Mouse (Mus musculus): ENCODE data around the gene Tango6. TPM values are rescaled to one million over a fixed set of nuclear protein-coding genes. Genes with fewer than 3 reads are reported as not detected.
A peak's percentile ranks its signal among the peaks of the same experiment; 100 is the strongest.

Gene Tango6
- polyA plus RNA-seq, 1 experiment: 6.9 TPM

DNA sequence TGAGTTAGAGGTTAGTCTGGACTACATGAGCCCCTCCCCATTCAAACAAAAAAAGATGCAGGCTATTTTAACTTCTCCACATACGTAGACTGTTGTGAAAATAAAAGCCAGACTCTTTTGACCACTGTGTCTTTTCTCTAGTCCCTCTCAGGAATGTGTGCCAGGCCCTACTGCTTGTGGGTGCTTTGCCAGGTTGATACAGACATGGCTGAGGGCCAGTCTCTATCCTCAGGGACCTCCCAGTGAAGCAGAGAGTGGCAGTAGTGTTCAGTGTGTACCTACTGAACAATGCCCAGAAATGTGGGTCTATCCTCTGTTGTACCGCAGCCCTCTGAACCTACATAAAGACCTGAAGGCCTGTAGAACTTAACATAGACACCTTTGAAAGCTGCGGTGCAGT, 29.6 kb downstream of the Tango6 start:
- Histone ChIP-seq H3K4me3 (no peak overlapping the region), H3K27me3 (ENCODE audit: control insufficient read depth, insufficient read depth, insufficient read length) (no peaks in the 10 kb centered on the region), H3K4me2 (ENCODE audit: low read depth) (no peak overlapping the region), H3K36me3 (ENCODE audit: control insufficient read depth, insufficient read depth) (peaks cover 4% of the 10 kb centered on the region), H3K79me2 (ENCODE audit: control insufficient read depth, insufficient read depth) (no peaks in the 10 kb centered on the region), H3ac (ENCODE audit: control insufficient read depth, insufficient read length) (no peak overlapping the region)
- TF ChIP-seq POLR2A (IDR thresholded peaks at IDR 0.05; ENCODE audit: insufficient read length, low read depth) (no peak), CEBPB (IDR thresholded peaks at IDR 0.05; ENCODE audit: insufficient read depth, poor library complexity, severe bottlenecking) (no peak), MAX (IDR thresholded peaks at IDR 0.05; ENCODE audit: low read depth) (no peak), POLR2AphosphoS2 (IDR thresholded peaks at IDR 0.05; ENCODE audit: insufficient read length, low read depth) (no peak), MYOG (IDR thresholded peaks at IDR 0.05; ENCODE audit: control insufficient read depth in 1 of 3, insufficient read depth in 1 of 3, insufficient read length in 2 of 3, low read depth in 2 of 3) (no peak), SRF (IDR thresholded peaks at IDR 0.05; ENCODE audit: control insufficient read depth, insufficient read length, low read depth) (no peak), USF1 (IDR thresholded peaks at IDR 0.05; ENCODE audit: low read depth) (no peak), MYOD1 (IDR thresholded peaks at IDR 0.05; ENCODE audit: control insufficient read depth in 1 of 3, insufficient read length in 2 of 3, low read depth in 2 of 3) (no peak), E2F4 (IDR thresholded peaks at IDR 0.05; ENCODE audit: insufficient read depth) (no peak)

DNA sequence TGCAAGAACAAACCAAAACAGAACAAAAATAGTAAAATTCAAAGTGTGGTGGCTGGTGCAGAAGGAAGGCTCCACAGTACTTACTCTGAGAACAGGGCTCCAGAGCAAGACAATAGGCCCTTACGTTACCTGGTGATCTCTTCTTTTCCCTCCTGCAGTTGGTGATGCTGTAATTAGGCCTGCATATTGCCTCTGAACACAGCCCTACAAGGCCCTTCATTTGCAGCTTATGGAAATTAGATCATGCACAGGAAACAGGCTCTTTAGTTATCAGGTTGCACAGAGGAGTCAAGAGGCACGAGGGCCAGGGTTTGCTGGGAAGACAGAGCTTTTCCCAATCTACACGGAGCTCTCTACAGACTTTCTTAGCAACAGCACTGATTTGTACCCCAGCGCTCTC, 31.4 kb downstream of the Tango6 start:
- TF ChIP-seq REST (IDR thresholded peaks at IDR 0.05; ENCODE audit: insufficient read depth, insufficient read length) (no peak), USF1 (IDR thresholded peaks at IDR 0.05; ENCODE audit: low read depth) (no peak), CEBPB (IDR thresholded peaks at IDR 0.05; ENCODE audit: insufficient read depth, poor library complexity, severe bottlenecking) (no peak), MAX (IDR thresholded peaks at IDR 0.05; ENCODE audit: low read depth) (no peak), MYOG (IDR thresholded peaks at IDR 0.05; ENCODE audit: control insufficient read depth in 1 of 3, insufficient read depth in 1 of 3, insufficient read length in 2 of 3, low read depth in 2 of 3) (no peak), TCF12 (IDR thresholded peaks at IDR 0.05; ENCODE audit: insufficient read depth, poor library complexity, severe bottlenecking) (no peak), E2F4 (IDR thresholded peaks at IDR 0.05; ENCODE audit: insufficient read depth) (no peak), TCF3 (IDR thresholded peaks at IDR 0.05; ENCODE audit: insufficient read length, low read depth) (no peak), POLR2AphosphoS2 (IDR thresholded peaks at IDR 0.05; ENCODE audit: insufficient read length, low read depth) (no peak), POLR2A (IDR thresholded peaks at IDR 0.05; ENCODE audit: insufficient read length, low read depth) (no peak), MYOD1 (IDR thresholded peaks at IDR 0.05; ENCODE audit: control insufficient read depth in 1 of 3, insufficient read length in 2 of 3, low read depth in 2 of 3) (no peak), SRF (IDR thresholded peaks at IDR 0.05; ENCODE audit: control insufficient read depth, insufficient read length, low read depth) (no peak)
- H3K4me2 ChIP-seq (ENCODE audit: low read depth): no peak overlapping the region
- no peaks in the 10 kb centered on the region for H3K79me2 ChIP-seq (ENCODE audit: control insufficient read depth, insufficient read depth)
- H3K4me3 ChIP-seq: no peak overlapping the region
- H3ac ChIP-seq (ENCODE audit: control insufficient read depth, insufficient read length): no peak overlapping the region
- peaks cover 4% of the 10 kb centered on the region for H3K36me3 ChIP-seq (ENCODE audit: control insufficient read depth, insufficient read depth)
- H3K27me3 ChIP-seq (ENCODE audit: control insufficient read depth, insufficient read depth, insufficient read length): no peaks in the 10 kb centered on the region

DNA sequence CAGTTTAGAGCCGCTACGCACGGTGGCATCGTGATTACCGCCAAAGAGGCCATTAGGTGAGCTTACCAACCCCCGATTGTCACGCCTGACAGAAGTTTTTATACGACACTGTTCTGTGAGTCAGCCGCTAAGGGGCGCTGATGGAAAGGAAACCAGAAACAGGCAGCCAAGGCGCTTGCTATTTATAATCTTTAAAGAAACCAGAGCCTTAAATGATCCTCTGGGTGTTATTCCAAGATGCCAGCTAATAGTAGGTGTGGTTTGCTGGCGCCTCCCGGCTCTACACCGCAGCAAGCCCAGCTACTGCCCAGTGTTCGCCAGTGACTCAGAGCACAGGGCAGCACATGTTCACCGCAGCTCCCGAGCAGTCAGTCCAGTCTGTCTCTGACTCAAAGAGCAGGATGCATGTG, 35.2 kb downstream of the Tango6 start:
- TF ChIP-seq MYOG (IDR thresholded peaks at IDR 0.05; ENCODE audit: control insufficient read depth in 1 of 3, insufficient read depth in 1 of 3, insufficient read length in 2 of 3, low read depth in 2 of 3): peak in 2 of 3 experiments; percentile 20 to 57
- TF ChIP-seq MAX (IDR thresholded peaks at IDR 0.05; ENCODE audit: low read depth): peak; percentile 59
- TF ChIP-seq E2F4 (IDR thresholded peaks at IDR 0.05; ENCODE audit: insufficient read depth): no peak
- TF ChIP-seq POLR2AphosphoS2 (IDR thresholded peaks at IDR 0.05; ENCODE audit: insufficient read length, low read depth): no peak
- TF ChIP-seq MYOD1 (IDR thresholded peaks at IDR 0.05; ENCODE audit: control insufficient read depth in 1 of 3, insufficient read length in 2 of 3, low read depth in 2 of 3): peak in 2 of 3 experiments; percentile 42 to 63
- TF ChIP-seq POLR2A (IDR thresholded peaks at IDR 0.05; ENCODE audit: insufficient read length, low read depth): peak; percentile 57
- peaks cover 9% of the 10 kb centered on the region for H3K36me3 ChIP-seq (ENCODE audit: control insufficient read depth, insufficient read depth)
- no peak overlapping the region for H3ac ChIP-seq (ENCODE audit: control insufficient read depth, insufficient read length)
- H3K27me3 ChIP-seq (ENCODE audit: control insufficient read depth, insufficient read depth, insufficient read length): no peaks in the 10 kb centered on the region
- no peaks in the 10 kb centered on the region for H3K79me2 ChIP-seq (ENCODE audit: control insufficient read depth, insufficient read depth)
- peak overlapping the region; percentile 70 for H3K4me2 ChIP-seq (ENCODE audit: low read depth)
- no peak overlapping the region for H3K4me3 ChIP-seq

DNA sequence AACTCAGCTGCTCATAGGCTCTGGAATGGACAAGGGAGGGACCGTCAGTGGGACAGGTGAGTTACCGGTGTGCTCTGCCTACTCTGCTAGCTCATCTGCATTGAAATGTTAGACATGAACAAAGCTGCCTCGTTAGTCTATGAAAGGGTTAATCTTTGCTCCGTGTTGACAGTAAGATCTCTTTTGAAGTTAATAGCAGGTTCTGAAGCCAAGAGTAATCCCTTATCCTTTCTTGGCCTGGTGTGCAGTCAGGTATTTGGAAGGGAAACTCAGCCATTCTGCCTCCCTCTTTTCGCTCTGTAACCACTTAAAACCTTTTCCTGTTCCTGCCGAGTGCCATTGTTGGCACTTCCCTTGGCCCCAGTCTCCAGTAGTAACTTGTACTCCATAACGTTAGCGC, 38.1 kb downstream of the Tango6 start:
- H3K27me3 ChIP-seq (ENCODE audit: control insufficient read depth, insufficient read depth, insufficient read length): no peaks in the 10 kb centered on the region
- no peak overlapping the region for H3K4me2 ChIP-seq (ENCODE audit: low read depth)
- no peak for TF ChIP-seq POLR2A (IDR thresholded peaks at IDR 0.05; ENCODE audit: insufficient read length, low read depth)
- TF ChIP-seq TCF12 (IDR thresholded peaks at IDR 0.05; ENCODE audit: insufficient read depth, poor library complexity, severe bottlenecking): no peak
- no peak for TF ChIP-seq MYOG (IDR thresholded peaks at IDR 0.05; ENCODE audit: control insufficient read depth in 1 of 3, insufficient read depth in 1 of 3, insufficient read length in 2 of 3, low read depth in 2 of 3)
- TF ChIP-seq MYOD1 (IDR thresholded peaks at IDR 0.05; ENCODE audit: control insufficient read depth in 1 of 3, insufficient read length in 2 of 3, low read depth in 2 of 3): no peak
- TF ChIP-seq SRF (IDR thresholded peaks at IDR 0.05; ENCODE audit: control insufficient read depth, insufficient read length, low read depth): no peak
- TF ChIP-seq POLR2AphosphoS2 (IDR thresholded peaks at IDR 0.05; ENCODE audit: insufficient read length, low read depth): no peak
- no peak for TF ChIP-seq USF1 (IDR thresholded peaks at IDR 0.05; ENCODE audit: low read depth)
- TF ChIP-seq TCF3 (IDR thresholded peaks at IDR 0.05; ENCODE audit: insufficient read length, low read depth): no peak
- no peak for TF ChIP-seq REST (IDR thresholded peaks at IDR 0.05; ENCODE audit: insufficient read depth, insufficient read length)
- no peak for TF ChIP-seq CEBPB (IDR thresholded peaks at IDR 0.05; ENCODE audit: insufficient read depth, poor library complexity, severe bottlenecking)
- no peak for TF ChIP-seq MAX (IDR thresholded peaks at IDR 0.05; ENCODE audit: low read depth)
- TF ChIP-seq E2F4 (IDR thresholded peaks at IDR 0.05; ENCODE audit: insufficient read depth): no peak

DNA sequence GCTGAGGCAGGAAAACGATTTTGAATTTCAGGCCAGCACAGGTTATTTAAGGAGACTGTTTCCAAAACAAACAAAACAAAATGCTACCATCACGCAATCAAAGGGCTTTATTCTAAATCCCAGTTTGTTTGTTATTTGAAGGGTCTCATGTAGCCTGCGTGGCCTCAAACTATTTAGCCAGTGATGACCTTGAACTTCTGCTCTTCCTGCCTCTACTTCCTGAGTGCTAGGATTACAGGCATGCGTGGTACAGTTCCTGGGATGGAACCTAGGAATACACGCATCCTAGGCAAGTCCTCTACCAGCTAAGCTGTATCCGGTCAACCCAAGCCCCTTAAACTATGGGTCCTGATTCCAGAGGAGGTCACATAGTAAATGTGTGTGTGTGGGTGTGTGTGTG, 39.6 kb downstream of the Tango6 start:
- no peak for TF ChIP-seq REST (IDR thresholded peaks at IDR 0.05; ENCODE audit: insufficient read depth, insufficient read length)
- TF ChIP-seq E2F4 (IDR thresholded peaks at IDR 0.05; ENCODE audit: insufficient read depth): no peak
- TF ChIP-seq SRF (IDR thresholded peaks at IDR 0.05; ENCODE audit: control insufficient read depth, insufficient read length, low read depth): no peak
- TF ChIP-seq POLR2AphosphoS2 (IDR thresholded peaks at IDR 0.05; ENCODE audit: insufficient read length, low read depth): no peak
- TF ChIP-seq CEBPB (IDR thresholded peaks at IDR 0.05; ENCODE audit: insufficient read depth, poor library complexity, severe bottlenecking): no peak
- TF ChIP-seq USF1 (IDR thresholded peaks at IDR 0.05; ENCODE audit: low read depth): no peak
- no peak for TF ChIP-seq TCF3 (IDR thresholded peaks at IDR 0.05; ENCODE audit: insufficient read length, low read depth)
- TF ChIP-seq MYOD1 (IDR thresholded peaks at IDR 0.05; ENCODE audit: control insufficient read depth in 1 of 3, insufficient read length in 2 of 3, low read depth in 2 of 3): no peak
- TF ChIP-seq MYOG (IDR thresholded peaks at IDR 0.05; ENCODE audit: control insufficient read depth in 1 of 3, insufficient read depth in 1 of 3, insufficient read length in 2 of 3, low read depth in 2 of 3): no peak
- no peak for TF ChIP-seq MAX (IDR thresholded peaks at IDR 0.05; ENCODE audit: low read depth)
- no peak for TF ChIP-seq POLR2A (IDR thresholded peaks at IDR 0.05; ENCODE audit: insufficient read length, low read depth)
- TF ChIP-seq TCF12 (IDR thresholded peaks at IDR 0.05; ENCODE audit: insufficient read depth, poor library complexity, severe bottlenecking): no peak
- Histone ChIP-seq H3K27me3 (ENCODE audit: control insufficient read depth, insufficient read depth, insufficient read length) (no peaks in the 10 kb centered on the region), H3K4me3 (no peak overlapping the region), H3K4me2 (ENCODE audit: low read depth) (no peak overlapping the region), H3K79me2 (ENCODE audit: control insufficient read depth, insufficient read depth) (no peaks in the 10 kb centered on the region), H3K36me3 (ENCODE audit: control insufficient read depth, insufficient read depth) (peaks cover 5% of the 10 kb centered on the region), H3ac (ENCODE audit: control insufficient read depth, insufficient read length) (no peak overlapping the region)

More for the DNA sequence above, 38.1 kb downstream of the Tango6 start:
- H3K79me2 ChIP-seq (ENCODE audit: control insufficient read depth, insufficient read depth): no peaks in the 10 kb centered on the region
- H3ac ChIP-seq (ENCODE audit: control insufficient read depth, insufficient read length): no peak overlapping the region
- peaks cover 5% of the 10 kb centered on the region for H3K36me3 ChIP-seq (ENCODE audit: control insufficient read depth, insufficient read depth)
- no peak overlapping the region for H3K4me3 ChIP-seq
